Mouse (Mus musculus) neural tube, embryonic 12.5 days (tissue): Measurements from ENCODE around the gene Rbms2. TPM values are rescaled to one million over a fixed set of nuclear protein-coding genes. Genes with fewer than 3 reads are reported as not detected.

Experiments used
- ATAC-seq: fragments of 200-750 bp; cut with Nextera tagmentation; 2 replicates; pipeline ENCODE4 v1.8.0; 2017; ENCODE audit warnings: low read depth, mild to moderate bottlenecking, moderate TSS enrichment, moderate library complexity; ENCODE audit not compliant: low FRiP score
- H3K27ac ChIP-seq: fragments of 300-500 bp; sonication (generic); 2 replicates; pipeline ENCODE4 v1.5.1; 2016
- H3K27me3 ChIP-seq: fragments of 300-500 bp; sonication (generic); replicated peaks from 2 replicates; pipeline ENCODE4 v1.6.1; 2016; ENCODE audit warnings: mild to moderate bottlenecking
- H3K36me3 ChIP-seq: fragments of 300-500 bp; sonication (generic); 2 replicates; pipeline ENCODE4 v1.6.1; 2016; ENCODE audit warnings: mild to moderate bottlenecking
- H3K4me1 ChIP-seq: fragments of 300-500 bp; sonication (generic); 2 replicates; pipeline ENCODE4 v1.6.1; 2016
- H3K4me2 ChIP-seq: fragments of 300-500 bp; sonication (generic); replicated peaks from 2 replicates; pipeline ENCODE4 v1.6.1; 2016; ENCODE audit warnings: mild to moderate bottlenecking
- H3K4me3 ChIP-seq: fragments of 300-500 bp; sonication (generic); 2 replicates; pipeline ENCODE4 v1.5.1; 2016
- H3K9ac ChIP-seq: fragments of 300-500 bp; sonication (generic); 2 replicates; pipeline ENCODE4 v1.6.1; 2016; ENCODE audit warnings: mild to moderate bottlenecking
- H3K9me3 ChIP-seq: fragments of 300-500 bp; sonication (generic); 2 replicates; pipeline ENCODE4 v1.6.1; 2016; ENCODE audit warnings: mild to moderate bottlenecking
- WGBS: fragments of 180-500 bp; shearing (Covaris S2); methylation state at CpG from one replicate; pipeline ENCODE4 v1.1.7; 2016; 5-methylcytosine and 5-hydroxymethylcytosine counted together
- microRNA counts: library from miRNA; unstranded; fragments of <30 nt; microRNA quantifications from one replicate; lab custom pipeline; 2017
- microRNA-seq: library from miRNA; unstranded; fragments of <30 nt; microRNA quantifications from one replicate; pipeline ENCODE4, GENCODE M21; 2017
- polyA plus RNA-seq: library from polyadenylated mRNA; unstranded; fragments of >200 nt; fragmentation: Nextera tagmentation; extraction: Ambion mirVana; gene quantifications from 2 replicates; pipeline ENCODE4 v1.2.1, GENCODE M21; 2016

Gene Rbms2
- polyA plus RNA-seq, 1 experiment from 2014 or later, result 20.0 TPM

GRCm38 (mm10) chr10:128083688-128084087 lies 96.4 kb downstream of the Rbms2 start:
- Histone ChIP-seq H3K27ac (0 out of 2 replicates have a peak overlapping the region, but pooled peaks have one; percentile 47), H3K4me1 (peaks cover 11% of the 10 kb centered on the region), H3K27me3 (no peaks in the 10 kb centered on the region), H3K9me3 (no peaks in the 10 kb centered on the region), H3K4me2 (peak overlapping the region; percentile 97), H3K9ac (peak overlapping the region; percentile 93), H3K4me3 (peak overlapping the region; percentile 92), H3K36me3 (peaks cover 39% of the 10 kb centered on the region)
- under 1% methylated on average over 22 of the region's 22 CpGs for WGBS
- ATAC-seq, result 0 out of 2 replicates have a peak, but pooled peaks have one; percentile 3

- ATAC-seq, result peak; percentile 99
- H3K4me2 ChIP-seq, result peak within 1 kb of the TSS; percentile 97
- no peaks in the 10 kb centered on the region for H3K27me3 ChIP-seq
- no peaks in the 10 kb centered on the region for H3K9me3 ChIP-seq
- peak within 1 kb of the TSS; percentile 47; the same call in 1 of the 2 replicates for H3K27ac ChIP-seq
- peak within 1 kb of the TSS; percentile 93 for H3K9ac ChIP-seq
- peaks cover 11% of the 10 kb centered on the region for H3K4me1 ChIP-seq
- peaks cover 35% of the 10 kb centered on the region for H3K36me3 ChIP-seq
- H3K4me3 ChIP-seq, result peak within 1 kb of the TSS; percentile 92
- WGBS, result under 1% methylated on average over 34 of the region's 34 CpGs
These were observed 97.1 kb downstream of the Rbms2 start, which contains the start of gene Atp5b for GRCm38 (mm10) chr10:128082880-128083421. Gene Atp5b (plus strand): TSS chr10:128083273.

- H3K9me3 ChIP-seq, result no peaks in the 10 kb centered on the region
- no peak overlapping the region for H3K27ac ChIP-seq
These were observed 97.7 kb downstream of the Rbms2 start for GRCm38 (mm10) chr10:128082477-128082808.

GRCm38 (mm10) chr10:128081807-128082476 lies 98.2 kb downstream of the Rbms2 start:
- Histone ChIP-seq H3K27me3 (no peaks in the 10 kb centered on the region), H3K27ac (no peak overlapping the region), H3K4me3 (peak overlapping the region; percentile 52; the same call in 1 of the 2 replicates), H3K9me3 (no peaks in the 10 kb centered on the region), H3K4me1 (peaks cover 11% of the 10 kb centered on the region), H3K4me2 (peak overlapping the region; percentile 67), H3K9ac (peak overlapping the region; percentile 61; the same call in 1 of the 2 replicates), H3K36me3 (peaks cover 34% of the 10 kb centered on the region)
- no peak for ATAC-seq
- WGBS, result 72% methylated on average over 6 of the region's 6 CpGs

More at GRCm38 (mm10) chr10:128082477-128082808, 97.7 kb downstream of the Rbms2 start:
- peak overlapping the region; percentile 52 for H3K4me3 ChIP-seq
- H3K4me1 ChIP-seq, result peaks cover 11% of the 10 kb centered on the region
- WGBS, result 19% methylated on average over 9 of the region's 9 CpGs
- peaks cover 33% of the 10 kb centered on the region for H3K36me3 ChIP-seq
- H3K4me2 ChIP-seq, result peak overlapping the region; percentile 67
- H3K9ac ChIP-seq, result peak overlapping the region; percentile 61
- ATAC-seq, result peak; percentile 2; the same call in 1 of the 2 replicates
- no peaks in the 10 kb centered on the region for H3K27me3 ChIP-seq

MicroRNAs encoded within 50 kb of the gene (microRNA counts, 519-probe panel; counts per million panel counts)
- 342 counts per million, percentile 67 among the panel's probes with 10 or more counts for microRNA mmu-miR-677 (lab: Ali Mortazavi, UCI)

Small RNA genes lying within 50 kb of the gene (microRNA-seq; reads per million reads assigned to microRNA genes)
- gene Mir677, result 20.8 reads per million, percentile 31 among the genes with 10 or more reads in this experiment

Other genes starting within 250 kb of the Rbms2 start
- not detected in 2 replicates for gene Hsd17b6, start 172.7 kb downstream of the Rbms2 start, polyA plus RNA-seq
- gene Prim1, start 165.1 kb downstream of the Rbms2 start, polyA plus RNA-seq, result 53.4 and 57.8 TPM in 2 replicates
- 668 and 670 TPM in 2 replicates for gene Naca, start 144.7 kb downstream of the Rbms2 start, polyA plus RNA-seq
- gene Ptges3, start 121.3 kb downstream of the Rbms2 start, polyA plus RNA-seq, result 461 and 507 TPM in 2 replicates
- 2,084 and 2,133 TPM in 2 replicates for gene Atp5b, start 97.0 kb downstream of the Rbms2 start, polyA plus RNA-seq
- gene Baz2a, start 88.7 kb downstream of the Rbms2 start, polyA plus RNA-seq, result 12.2 and 14.9 TPM in 2 replicates
- 1.00 and 1.5 TPM in 2 replicates for gene Gls2, start 14.2 kb upstream of the Rbms2 start, polyA plus RNA-seq
- 21.8 and 21.9 TPM in 2 replicates for gene Spryd4, start 31.5 kb upstream of the Rbms2 start, polyA plus RNA-seq
- gene Mip, start 45.5 kb upstream of the Rbms2 start, polyA plus RNA-seq, result not detected in 2 replicates
- 48.6 and 50.6 TPM in 2 replicates for gene Timeless, start 51.8 kb upstream of the Rbms2 start, polyA plus RNA-seq
- 0.18 and 0.49 TPM in 2 replicates for gene Apon, start 73.8 kb upstream of the Rbms2 start, polyA plus RNA-seq
- not detected in 2 replicates for gene Apof, start 88.4 kb upstream of the Rbms2 start, polyA plus RNA-seq
- gene Stat2, start 90.3 kb upstream of the Rbms2 start, polyA plus RNA-seq, result 23.3 and 25.6 TPM in 2 replicates
- gene Il23a, start 118.5 kb upstream of the Rbms2 start, polyA plus RNA-seq, result 0.28 TPM in 1 of 2 replicates, not detected in the other
- 31.5 and 33.0 TPM in 2 replicates for gene Pan2, start 123.0 kb upstream of the Rbms2 start, polyA plus RNA-seq
- gene Cnpy2, start 142.2 kb upstream of the Rbms2 start, polyA plus RNA-seq, result 212 and 230 TPM in 2 replicates
- 221 and 230 TPM in 2 replicates for gene Cs, start 157.4 kb upstream of the Rbms2 start, polyA plus RNA-seq
- 33.3 and 35.2 TPM in 2 replicates for gene Coq10a, start 188.7 kb upstream of the Rbms2 start, polyA plus RNA-seq
- gene Ankrd52, start 196.8 kb upstream of the Rbms2 start, polyA plus RNA-seq, result 10.2 and 13.2 TPM in 2 replicates
- gene Slc39a5, start 220.9 kb upstream of the Rbms2 start, polyA plus RNA-seq, result not detected in 2 replicates
- 109 and 115 TPM in 2 replicates for gene Nabp2, start 231.2 kb upstream of the Rbms2 start, polyA plus RNA-seq
- 61.3 and 61.4 TPM in 2 replicates for gene Rnf41, start 231.4 kb upstream of the Rbms2 start, polyA plus RNA-seq